Mouse (Mus musculus): ENCODE measurements around the gene Krtap12-1. TPM values are rescaled to one million over a fixed set of nuclear protein-coding genes. Genes with fewer than 3 reads are reported as not detected.

The Krtap12-1 gene
- polyA plus RNA-seq (2012; rRNA removed; ENCODE audit: low replicate concordance), result not detected in 2 replicates

DNA sequence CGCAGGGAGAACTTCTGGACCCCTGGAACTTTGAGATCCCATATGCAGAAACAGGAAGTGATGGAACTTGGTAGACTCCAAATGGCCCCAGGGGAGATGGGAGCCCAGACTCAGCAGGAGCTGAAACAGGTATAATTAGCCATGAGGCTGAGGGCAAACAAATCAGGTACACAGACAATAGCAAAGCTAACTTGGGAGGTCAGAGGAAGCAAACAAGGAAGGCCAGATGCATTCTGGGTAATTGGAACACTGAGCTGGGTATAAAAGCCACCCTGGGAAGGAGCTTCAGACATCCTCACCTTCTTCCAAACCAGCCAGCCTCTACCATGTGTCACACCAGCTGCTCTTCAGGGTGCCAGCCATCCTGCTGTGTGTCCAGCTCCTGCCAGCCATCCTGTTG is at the start of gene Krtap12-1:
TSS of gene Krtap12-1 (plus strand) at position 301 of the 400 bp plus-strand sequence.

DNA sequence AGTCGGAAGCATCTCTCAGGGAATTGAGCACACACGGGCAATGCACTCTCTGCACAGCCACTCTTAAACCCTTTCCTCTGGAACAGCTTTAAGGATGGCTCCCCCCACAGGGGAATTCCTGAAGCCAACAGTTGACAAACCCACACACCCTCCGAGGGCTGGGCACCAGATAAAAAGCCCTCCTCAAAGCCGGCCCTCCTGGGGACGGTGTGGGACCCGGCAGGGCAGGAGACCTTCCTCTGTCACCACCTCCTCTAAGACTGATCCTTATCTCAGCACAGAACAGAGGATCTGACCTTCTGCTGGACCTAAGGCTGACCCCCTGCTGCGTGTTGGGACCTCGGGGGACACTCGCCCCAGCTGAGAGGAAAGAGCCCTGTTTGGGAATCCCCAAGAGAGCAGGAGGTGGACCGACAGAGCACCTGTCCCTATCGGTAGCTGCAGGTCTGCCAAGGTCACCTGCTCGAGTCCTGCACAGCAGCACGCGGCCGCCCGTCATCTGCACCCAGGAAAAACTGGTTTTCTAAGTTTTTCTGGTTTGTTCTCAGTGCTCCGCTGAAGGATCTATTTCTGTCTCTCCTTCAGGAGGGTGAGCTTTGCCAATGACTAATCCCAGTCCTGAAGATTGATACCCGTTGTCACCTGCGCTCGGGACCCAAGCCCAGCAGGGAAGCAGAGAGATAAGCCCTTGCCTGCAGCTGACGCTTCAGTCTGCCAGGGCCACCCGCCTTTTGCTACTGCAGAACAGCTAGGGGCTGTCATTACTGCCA is 34.3 kb upstream of the Krtap12-1 start, which contains the start of gene Tspear:
TSS of gene Tspear (plus strand) at position 675 of the 770 bp plus-strand sequence.

DNA sequence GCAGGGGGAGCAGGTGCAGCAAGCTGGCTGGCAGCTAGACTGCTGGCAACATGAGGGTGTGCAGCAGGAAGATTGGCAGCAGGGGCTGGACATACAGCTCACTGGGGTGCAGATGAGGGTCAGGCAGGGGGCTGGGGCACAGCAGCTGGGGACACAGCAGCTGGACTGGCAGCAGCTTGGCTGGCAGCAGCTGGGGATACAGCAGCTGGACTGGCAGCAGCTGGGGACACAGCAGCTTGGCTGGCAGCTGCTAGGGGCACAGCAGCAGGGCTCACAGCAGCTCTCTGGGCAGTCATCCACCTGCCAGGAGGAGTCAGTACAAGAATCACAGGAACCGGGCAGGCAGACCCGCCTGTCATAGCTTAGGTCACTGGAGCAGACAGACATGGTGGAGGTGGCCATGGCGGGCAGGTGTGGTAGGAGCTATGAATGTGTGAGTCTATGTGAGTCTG is 30.0 kb upstream of the Krtap12-1 start, which contains the start of gene Gm19402:
TSS of gene Gm19402 (minus strand) at position 402 of the 452 bp plus-strand sequence.

DNA sequence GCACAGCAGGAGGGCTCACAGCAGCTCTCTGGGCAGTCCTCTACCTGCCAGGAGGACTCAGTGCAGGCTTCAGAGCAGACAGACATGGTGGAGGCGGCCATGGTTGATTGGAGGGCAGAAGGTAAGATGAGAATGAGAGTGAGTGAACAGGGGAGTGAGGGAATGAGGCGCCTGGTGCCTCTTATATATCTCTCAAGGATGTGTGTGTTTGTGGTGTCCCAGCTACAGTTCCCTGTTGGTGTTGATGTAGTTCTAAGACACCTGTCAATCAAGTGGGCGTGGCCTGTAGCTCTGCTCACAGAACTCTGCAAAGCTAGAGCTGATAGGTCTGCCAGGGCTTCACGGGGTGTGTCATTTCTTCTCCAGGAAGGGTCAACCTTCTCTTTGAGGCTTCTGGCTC is 23.3 kb upstream of the Krtap12-1 start, which contains the start of gene Gm9508:
TSS of gene Gm9508 (minus strand) at position 101 of the 400 bp plus-strand sequence.

DNA sequence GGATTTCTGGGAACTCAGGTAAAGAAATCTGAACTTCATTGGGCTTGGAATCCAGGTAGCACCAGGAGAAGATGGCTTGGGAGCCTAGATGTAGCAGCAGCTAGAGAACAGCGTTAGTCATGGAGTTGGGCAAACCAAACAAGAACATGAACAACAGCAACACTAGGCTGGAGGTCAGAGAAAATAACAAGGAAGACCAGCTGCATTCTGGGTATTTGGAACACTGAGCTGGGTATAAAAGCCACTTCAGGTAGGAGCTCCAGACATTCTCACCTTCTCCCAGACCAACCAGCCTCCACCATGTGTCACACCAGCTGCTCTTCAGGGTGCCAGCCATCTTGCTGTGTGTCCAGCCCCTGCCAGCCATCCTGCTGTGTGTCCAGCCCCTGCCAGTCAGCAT is 14.1 kb upstream of the Krtap12-1 start, which contains the start of gene Gm10272:
TSS of gene Gm10272 (plus strand) at position 301 of the 400 bp plus-strand sequence.

DNA sequence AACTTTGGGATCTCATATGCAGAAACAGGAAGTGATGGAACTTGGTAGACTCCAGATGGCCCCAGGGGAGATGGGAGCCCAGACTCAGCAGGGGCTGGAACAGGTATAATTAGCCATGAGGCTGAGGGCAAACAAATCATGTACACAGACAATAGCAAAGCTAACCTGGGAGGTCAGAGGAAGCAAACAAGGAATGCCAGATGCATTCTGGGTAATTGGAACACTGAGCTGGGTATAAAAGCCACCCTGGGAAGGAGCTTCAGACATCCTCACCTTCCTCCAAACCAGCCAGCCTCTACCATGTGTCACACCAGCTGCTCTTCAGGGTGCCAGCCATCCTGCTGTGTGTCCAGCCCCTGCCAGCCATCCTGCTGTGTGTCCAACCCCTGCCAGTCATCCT is 9.2 kb upstream of the Krtap12-1 start, which contains the start of gene Gm10024:
TSS of gene Gm10024 (plus strand) at position 301 of the 400 bp plus-strand sequence.

DNA sequence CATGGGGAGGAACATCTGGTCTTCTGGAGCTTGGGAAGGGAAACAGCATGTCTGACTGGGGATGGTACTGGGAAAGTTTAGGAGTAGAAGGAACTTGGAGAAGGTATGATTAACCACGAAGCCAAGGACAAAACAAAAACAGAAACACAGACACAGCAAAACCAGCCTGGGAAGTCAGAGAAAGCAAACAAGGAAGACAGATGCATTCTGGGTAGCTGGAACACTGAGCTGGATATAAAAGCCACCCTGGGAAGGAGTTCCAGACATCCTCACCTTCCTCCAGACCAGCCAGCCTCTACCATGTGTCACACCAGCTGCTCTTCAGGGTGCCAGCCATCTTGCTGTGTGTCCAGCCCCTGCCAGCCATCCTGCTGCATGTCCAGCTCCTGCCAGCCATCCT is 4.9 kb upstream of the Krtap12-1 start, which contains the start of gene Gm10142:
TSS of gene Gm10142 (plus strand) at position 301 of the 400 bp plus-strand sequence.

DNA sequence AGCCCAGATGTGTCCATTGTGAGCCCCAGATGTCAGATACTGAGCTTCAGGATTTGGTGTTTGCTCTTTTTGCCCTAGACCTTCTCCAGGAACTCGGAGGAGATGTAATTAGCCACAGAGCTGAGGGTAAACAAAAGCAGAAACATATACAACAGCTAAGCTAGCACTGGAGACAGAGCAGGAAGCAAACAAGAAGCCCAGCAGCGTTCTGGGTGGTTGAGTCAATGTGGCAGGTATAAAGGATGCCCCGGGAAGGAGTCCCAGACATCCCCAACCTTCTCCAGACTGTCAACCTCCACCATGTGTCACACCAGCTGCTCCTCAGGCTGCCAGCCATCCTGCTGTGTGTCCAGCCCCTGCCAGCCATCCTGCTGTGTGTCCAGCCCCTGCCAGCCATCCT is 5.8 kb downstream of the Krtap12-1 start, which contains the start of gene Gm10100:
TSS of gene Gm10100 (plus strand) at position 301 of the 400 bp plus-strand sequence.

DNA sequence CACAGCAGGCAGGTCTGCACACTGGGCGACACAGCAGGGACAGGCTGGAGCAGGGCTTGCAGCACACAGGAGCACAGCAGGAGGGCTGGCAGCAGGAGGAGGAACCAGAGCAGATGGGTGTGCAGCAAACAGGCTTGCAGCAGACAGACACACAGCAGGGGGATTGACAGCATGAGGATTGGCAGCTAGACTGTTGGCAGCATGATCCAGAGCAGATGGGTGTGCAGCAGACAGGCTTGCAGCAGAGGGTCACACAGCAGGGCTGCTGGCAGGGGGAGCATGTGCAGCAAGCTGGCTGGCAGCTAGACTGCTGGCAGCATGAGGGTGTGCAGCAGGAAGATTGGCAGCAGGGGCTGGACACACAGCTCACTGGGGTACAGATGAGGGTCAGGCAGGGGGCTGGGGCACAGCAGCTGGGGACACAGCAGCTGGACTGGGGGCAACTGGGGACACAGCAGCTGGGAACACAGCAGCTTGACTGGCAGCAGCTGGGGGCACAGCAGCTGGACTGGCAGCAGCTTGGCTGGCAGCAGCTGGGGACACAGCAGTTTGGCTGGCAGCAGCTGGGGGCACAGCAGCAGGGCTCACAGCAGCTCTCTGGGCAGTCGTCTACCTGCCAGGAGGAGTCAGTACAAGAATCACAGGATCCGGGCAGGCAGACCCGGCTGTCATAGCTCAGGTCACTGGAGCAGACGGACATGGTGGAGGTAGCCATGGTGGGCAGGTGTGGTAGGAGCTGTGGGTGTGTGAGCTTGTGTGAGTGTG is 21.7 kb downstream of the Krtap12-1 start, which contains the start of gene Gm18596:
TSS of gene Gm18596 (minus strand) at position 715 of the 765 bp plus-strand sequence.

DNA sequence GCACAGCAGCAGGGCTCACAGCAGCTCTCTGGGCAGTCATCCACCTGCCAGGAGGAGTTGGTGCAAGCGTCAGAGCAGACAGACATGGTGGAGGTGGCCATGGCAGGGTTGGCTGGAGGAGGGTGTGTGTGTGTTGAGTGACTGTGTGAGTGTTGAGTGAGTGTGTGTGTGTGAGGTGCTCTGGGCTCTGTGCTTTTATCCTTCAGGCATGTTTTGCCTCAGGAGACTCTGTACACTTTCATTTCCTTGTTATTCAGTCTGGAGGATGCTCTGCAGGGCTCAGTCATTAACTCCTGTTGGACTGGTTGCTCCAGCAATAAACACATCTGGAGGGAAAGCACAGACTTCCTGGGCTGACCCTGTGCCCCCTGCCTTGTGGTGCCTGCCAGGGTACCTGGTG is 30.9 kb downstream of the Krtap12-1 start, which contains the start of gene Gm9736:
TSS of gene Gm9736 (minus strand) at position 101 of the 400 bp plus-strand sequence.

DNA sequence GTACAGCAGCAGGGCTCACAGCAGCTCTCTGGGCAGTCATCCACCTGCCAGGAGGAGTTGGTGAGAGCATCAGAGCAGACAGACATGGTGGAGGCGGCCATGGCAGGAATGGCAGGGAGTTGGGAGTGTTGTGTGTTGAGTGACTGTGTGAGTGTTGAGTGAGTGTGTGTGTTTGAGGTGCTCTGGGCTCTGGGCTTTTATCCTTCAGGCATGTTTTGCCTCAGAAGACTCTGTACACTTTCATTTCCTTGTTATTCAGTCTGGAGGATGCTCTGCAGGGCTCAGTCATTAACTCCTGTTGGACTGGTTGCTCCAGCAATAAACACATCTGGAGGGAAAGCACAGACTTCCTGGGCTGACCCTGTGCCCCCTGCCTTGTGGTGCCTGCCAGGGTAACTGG is 39.2 kb downstream of the Krtap12-1 start, which contains the start of gene Gm3233:
TSS of gene Gm3233 (minus strand) at position 101 of the 400 bp plus-strand sequence.

Other genes with a start within 250 kb of the Krtap12-1 start
- 22.0 and 26.7 TPM in 2 replicates for gene Fam207a, start 204.8 kb upstream of the Krtap12-1 start, polyA plus RNA-seq (2012; rRNA removed; ENCODE audit: low replicate concordance)
- gene Itgb2, start 190.3 kb upstream of the Krtap12-1 start, polyA plus RNA-seq (2012; rRNA removed; ENCODE audit: low replicate concordance), result 54.9 and 63.3 TPM in 2 replicates
- 156 and 229 TPM in 2 replicates for gene Pttg1ip, start 138.9 kb upstream of the Krtap12-1 start, polyA plus RNA-seq (2012; rRNA removed; ENCODE audit: low replicate concordance)
- gene Sumo3, start 114.5 kb upstream of the Krtap12-1 start, polyA plus RNA-seq (2012; rRNA removed; ENCODE audit: low replicate concordance), result 136 and 145 TPM in 2 replicates
- gene Gm49325, start 114.4 kb upstream of the Krtap12-1 start, polyA plus RNA-seq (2012; rRNA removed; ENCODE audit: low replicate concordance), result not detected in 2 replicates
- gene Ube2g2, start 98.3 kb upstream of the Krtap12-1 start, polyA plus RNA-seq (2012; rRNA removed; ENCODE audit: low replicate concordance), result 37.7 and 49.2 TPM in 2 replicates
- 0.49 and 0.69 TPM in 2 replicates for gene Tspear, start 34.0 kb upstream of the Krtap12-1 start, polyA plus RNA-seq (2012; rRNA removed; ENCODE audit: low replicate concordance)
- not detected in 2 replicates for gene Gm19402, start 29.8 kb upstream of the Krtap12-1 start, polyA plus RNA-seq (2012; rRNA removed; ENCODE audit: low replicate concordance)
- gene Gm9508, start 23.4 kb upstream of the Krtap12-1 start, polyA plus RNA-seq (2012; rRNA removed; ENCODE audit: low replicate concordance), result not detected in 2 replicates
- not detected in 2 replicates for gene Gm10272, start 14.0 kb upstream of the Krtap12-1 start, polyA plus RNA-seq (2012; rRNA removed; ENCODE audit: low replicate concordance)
- not detected in 2 replicates for gene Gm10024, start 9.1 kb upstream of the Krtap12-1 start, polyA plus RNA-seq (2012; rRNA removed; ENCODE audit: low replicate concordance)
- gene Gm10142, start 4.8 kb upstream of the Krtap12-1 start, polyA plus RNA-seq (2012; rRNA removed; ENCODE audit: low replicate concordance), result not detected in 2 replicates
- not detected in 2 replicates for gene Gm10100, start 5.9 kb downstream of the Krtap12-1 start, polyA plus RNA-seq (2012; rRNA removed; ENCODE audit: low replicate concordance)
- gene Gm18596, start 22.0 kb downstream of the Krtap12-1 start, polyA plus RNA-seq (2012; rRNA removed; ENCODE audit: low replicate concordance), result not detected in 2 replicates
- not detected in 2 replicates for gene Gm9736, start 30.8 kb downstream of the Krtap12-1 start, polyA plus RNA-seq (2012; rRNA removed; ENCODE audit: low replicate concordance)
- gene Gm3233, start 39.1 kb downstream of the Krtap12-1 start, polyA plus RNA-seq (2012; rRNA removed; ENCODE audit: low replicate concordance), result not detected in 2 replicates
- not detected in 2 replicates for gene Gm3238, start 50.7 kb downstream of the Krtap12-1 start, polyA plus RNA-seq (2012; rRNA removed; ENCODE audit: low replicate concordance)
- not detected in 2 replicates for gene Gm7138, start 56.3 kb downstream of the Krtap12-1 start, polyA plus RNA-seq (2012; rRNA removed; ENCODE audit: low replicate concordance)
- not detected in 2 replicates for gene Gm3250, start 61.9 kb downstream of the Krtap12-1 start, polyA plus RNA-seq (2012; rRNA removed; ENCODE audit: low replicate concordance)
- gene Gm7137, start 67.6 kb downstream of the Krtap12-1 start, polyA plus RNA-seq (2012; rRNA removed; ENCODE audit: low replicate concordance), result not detected in 2 replicates
- not detected in 2 replicates for gene Gm9639, start 74.5 kb downstream of the Krtap12-1 start, polyA plus RNA-seq (2012; rRNA removed; ENCODE audit: low replicate concordance)
- gene Gm19668, start 78.5 kb downstream of the Krtap12-1 start, polyA plus RNA-seq (2012; rRNA removed; ENCODE audit: low replicate concordance), result not detected in 2 replicates
- not detected in 2 replicates for gene Gm9507, start 91.2 kb downstream of the Krtap12-1 start, polyA plus RNA-seq (2012; rRNA removed; ENCODE audit: low replicate concordance)
- gene Gm2696, start 94.1 kb downstream of the Krtap12-1 start, polyA plus RNA-seq (2012; rRNA removed; ENCODE audit: low replicate concordance), result not detected in 2 replicates
- gene Krtap10-4, start 106.5 kb downstream of the Krtap12-1 start, polyA plus RNA-seq (2012; rRNA removed; ENCODE audit: low replicate concordance), result not detected in 2 replicates
- not detected in 2 replicates for gene Krtap10-10, start 115.3 kb downstream of the Krtap12-1 start, polyA plus RNA-seq (2012; rRNA removed; ENCODE audit: low replicate concordance)
- not detected in 2 replicates for gene Gm36176, start 126.2 kb downstream of the Krtap12-1 start, polyA plus RNA-seq (2012; rRNA removed; ENCODE audit: low replicate concordance)
- not detected in 2 replicates for gene Gm10318, start 132.3 kb downstream of the Krtap12-1 start, polyA plus RNA-seq (2012; rRNA removed; ENCODE audit: low replicate concordance)
- not detected in 2 replicates for gene Gm3285, start 141.4 kb downstream of the Krtap12-1 start, polyA plus RNA-seq (2012; rRNA removed; ENCODE audit: low replicate concordance)
- 3.1 and 4.6 TPM in 2 replicates for gene Lrrc3, start 181.9 kb downstream of the Krtap12-1 start, polyA plus RNA-seq (2012; rRNA removed; ENCODE audit: low replicate concordance)
- gene Trpm2, start 250.0 kb downstream of the Krtap12-1 start, polyA plus RNA-seq (2012; rRNA removed; ENCODE audit: low replicate concordance), result 4.3 and 5.9 TPM in 2 replicates

Data from mammary gland, adult 2 months (tissue).